Mouse (Mus musculus): Measurements from ENCODE around the gene Meis1. TPM values are rescaled to one million over a fixed set of nuclear protein-coding genes. Genes with fewer than 3 reads are reported as not detected.
A peak's percentile ranks its signal among the peaks of the same experiment; 100 is the strongest.

The Meis1 gene
- 10 to 100 TPM; 47.3 to 67.8 (median 55.1) TPM for total RNA-seq (2022)

DNA sequence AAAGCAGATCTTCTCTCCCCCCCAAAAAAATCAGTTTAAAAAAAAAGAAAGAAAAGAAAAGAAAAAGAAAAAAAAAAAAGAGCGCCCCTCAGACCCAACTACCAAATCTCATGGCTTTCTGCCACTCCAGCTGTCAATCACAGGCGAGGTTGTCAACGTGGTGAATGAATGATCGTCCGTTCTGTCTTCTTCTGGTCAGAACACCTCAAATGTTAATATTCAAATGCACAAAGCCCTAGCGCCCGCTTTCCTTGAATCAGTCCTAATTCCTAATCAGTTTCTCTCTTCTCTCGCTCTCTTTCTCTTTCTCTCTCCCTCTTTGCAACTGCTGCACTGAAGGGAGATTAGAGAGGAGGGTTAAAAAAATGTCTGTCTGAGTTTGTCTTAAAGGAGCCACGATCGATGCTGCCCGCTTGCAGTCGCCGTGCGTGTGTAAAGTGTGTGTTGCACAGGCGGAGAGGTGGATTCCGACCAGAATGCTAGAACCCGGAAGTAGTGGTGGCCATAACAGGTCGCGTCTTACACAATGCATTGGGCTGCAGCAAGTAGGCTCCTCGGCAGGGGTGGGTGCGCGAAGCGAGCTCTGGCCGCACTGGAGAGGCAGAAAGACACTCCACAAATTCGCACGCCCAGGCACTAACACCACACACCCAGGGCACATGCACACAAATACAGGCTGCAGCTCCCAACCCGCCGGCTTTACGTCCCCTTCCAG lies at the start of gene Meis1:
Gene Meis1, minus strand, starts transcription at position 497 of the 715 bp plus-strand sequence.
- DNase-seq = peak; percentile 95

DNA sequence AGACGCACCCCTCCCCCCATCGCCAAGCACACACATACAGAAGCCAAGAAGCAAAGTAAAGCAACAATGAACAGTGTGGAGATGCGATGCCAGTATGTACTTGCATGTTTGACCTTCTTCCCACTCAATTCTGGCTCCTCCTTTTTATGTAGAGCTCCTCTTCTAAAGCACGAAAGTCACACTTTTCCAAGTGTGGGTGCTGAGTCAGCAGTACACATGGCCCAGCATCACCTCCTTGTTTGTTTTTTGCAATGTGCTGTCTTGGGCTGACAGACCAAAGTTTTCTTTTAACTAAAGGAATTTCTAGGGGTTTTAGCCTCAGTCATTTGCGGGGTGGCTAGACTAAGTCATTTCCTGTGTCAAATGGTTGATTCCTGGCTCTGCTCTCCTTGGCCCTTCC lies 48.5 kb upstream of the Meis1 start:
- DNase-seq = no peak

DNA sequence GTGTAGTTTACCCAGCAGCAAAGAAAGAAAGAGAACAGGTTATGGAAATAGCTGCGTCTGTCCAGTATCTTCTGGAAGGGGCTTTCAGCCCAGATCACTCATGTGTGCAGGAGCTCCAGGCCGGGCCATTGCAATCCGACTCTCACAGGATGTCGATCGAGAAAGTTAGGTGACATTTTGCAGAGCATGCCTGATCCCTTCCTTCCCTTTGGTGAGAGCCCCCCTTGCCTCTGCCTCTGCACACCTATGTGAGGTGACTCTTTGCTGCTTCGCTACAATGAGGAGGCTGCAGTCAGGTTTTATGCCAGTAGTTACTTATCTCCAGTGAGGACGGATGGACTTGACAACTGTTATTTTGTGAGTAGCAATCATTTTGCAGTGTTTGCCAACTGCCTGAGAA lies 30.5 kb upstream of the Meis1 start:
- no peak for DNase-seq

DNA sequence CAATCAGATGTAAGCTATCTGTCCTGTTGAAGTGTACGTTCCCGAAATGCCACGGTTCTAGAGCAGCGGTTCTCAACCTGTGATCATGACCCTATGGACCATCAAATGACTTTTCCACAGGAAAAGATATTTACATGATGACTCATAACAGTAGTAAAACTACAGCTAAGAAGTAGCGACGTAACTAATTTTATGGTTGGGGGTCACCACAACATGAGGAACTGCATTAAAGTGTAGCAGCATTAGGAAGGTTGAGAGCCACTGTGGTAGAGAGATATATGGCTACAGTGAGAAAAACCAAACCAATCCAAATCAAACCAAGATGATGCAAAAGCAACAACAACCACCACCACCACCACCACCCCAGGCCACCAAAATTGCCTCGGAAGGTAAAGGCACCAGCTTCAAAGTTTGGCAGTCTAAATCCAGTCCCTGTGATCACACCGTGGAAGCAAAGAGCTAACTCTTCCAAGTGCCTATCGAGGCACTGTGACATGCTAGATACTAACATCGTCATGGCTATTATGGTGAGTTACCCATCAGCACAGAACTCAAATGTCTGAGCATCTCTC lies 17.9 kb upstream of the Meis1 start:
- no peak for DNase-seq

DNA sequence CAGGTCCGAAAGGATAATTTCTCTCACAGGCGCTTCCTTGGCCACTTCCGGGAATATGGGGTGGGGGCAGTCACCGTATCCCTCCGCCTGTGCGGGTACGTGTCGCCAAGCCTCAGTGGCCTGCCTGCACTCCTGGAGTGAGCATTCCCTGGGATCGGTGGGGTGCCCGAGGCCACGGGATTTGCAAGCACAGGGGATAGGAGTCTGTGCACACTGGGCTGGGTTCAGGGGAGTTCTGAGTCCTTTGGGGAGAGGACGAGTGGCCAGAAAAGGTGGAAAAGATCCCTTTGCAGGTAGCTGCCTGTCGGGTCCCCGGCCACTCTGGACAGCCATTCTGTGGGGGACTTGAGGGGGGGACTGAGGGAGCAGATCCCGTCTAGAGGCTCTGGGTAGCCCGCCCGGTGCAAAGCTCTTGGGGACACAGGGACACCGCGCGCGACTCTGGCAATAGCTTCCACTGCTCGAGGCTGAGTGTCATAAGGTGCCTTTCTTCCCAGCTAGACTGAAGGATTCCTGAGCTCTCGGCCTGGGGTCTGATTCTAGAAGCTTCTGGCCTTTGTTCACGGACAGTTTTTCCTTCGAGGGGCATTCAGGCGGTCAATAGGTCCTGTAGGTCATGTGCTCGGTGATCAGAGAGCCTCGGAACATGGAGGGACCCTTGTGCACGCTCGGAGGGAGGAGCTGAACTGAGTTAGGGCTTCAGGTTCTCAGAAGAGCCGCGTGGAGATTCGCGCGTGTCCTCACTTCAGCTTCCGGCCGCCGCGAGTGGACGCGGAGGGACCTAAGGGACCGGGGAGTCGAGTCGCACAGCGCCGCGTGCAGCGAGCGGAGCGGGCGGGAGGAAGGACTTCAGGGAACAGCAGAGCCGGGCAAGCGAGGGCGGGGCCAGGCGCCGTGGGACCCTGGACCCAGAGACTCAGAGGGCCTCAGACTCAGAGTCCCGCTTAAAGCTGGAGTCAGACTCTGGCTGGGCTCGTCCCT lies 8.1 kb upstream of the Meis1 start:
- DNase-seq = peak; percentile 72

DNA sequence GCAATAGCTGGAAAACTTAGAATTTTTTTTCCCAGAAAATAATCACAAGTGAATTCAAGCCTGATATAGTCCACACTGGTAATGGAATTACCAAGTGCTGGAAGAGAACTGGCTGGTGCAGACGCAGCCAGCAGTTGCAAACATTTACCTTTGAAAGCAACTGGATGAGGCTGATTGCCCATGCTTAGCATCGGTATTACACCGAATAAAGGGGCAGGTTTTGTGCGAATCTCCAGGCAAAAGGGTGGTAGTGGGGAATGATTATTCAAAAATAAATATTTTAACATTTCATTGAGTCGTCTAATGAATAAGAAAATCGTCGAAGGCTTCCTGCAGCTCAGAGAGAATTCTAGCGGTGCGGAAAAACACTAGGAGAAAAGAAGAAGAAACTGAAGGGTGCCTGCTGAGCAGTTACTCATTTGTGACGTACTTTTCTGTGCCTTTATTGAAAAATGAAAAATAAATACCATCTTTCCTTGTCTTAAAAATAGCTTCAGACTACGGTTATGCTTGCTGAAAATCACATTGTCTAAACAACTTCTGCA lies 7.3 kb upstream of the Meis1 start:
- DNase-seq = no peak

DNA sequence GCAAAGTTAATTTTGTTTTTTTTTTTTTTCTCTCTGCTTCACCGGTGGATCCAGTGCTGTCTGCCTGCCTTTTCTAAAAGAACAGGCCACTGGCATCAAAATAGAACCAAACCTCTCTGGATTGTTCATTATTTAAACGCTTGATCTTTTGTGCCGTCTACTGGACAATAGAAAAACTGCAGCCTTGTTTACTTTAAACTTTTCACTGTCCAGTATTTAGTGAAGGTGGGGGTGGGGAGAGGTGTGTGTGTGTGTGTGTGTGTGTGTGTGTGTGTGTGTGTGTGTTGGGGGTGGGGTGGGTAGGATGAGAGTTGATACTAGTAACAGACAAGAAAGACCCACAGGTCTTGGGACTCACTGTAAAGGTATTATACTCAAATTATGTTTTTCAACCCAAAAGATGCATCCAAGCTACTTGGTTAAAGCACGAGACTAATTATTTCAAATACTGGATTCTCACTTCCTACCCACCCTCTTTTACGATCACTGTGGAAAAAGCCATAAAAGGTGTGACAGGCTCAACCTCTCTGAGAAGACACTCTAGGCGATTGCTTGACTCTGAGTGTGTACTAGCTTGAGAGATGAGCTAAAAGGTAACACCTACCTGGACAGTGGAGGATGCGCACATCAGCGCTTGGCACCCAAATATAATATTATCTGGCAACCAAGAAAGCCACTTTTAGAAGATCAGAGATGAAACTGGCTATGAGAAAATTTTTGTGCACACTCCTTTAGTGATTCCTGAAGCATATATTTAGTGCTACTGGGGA lies 5.9 kb upstream of the Meis1 start:
- no peak for DNase-seq

DNA sequence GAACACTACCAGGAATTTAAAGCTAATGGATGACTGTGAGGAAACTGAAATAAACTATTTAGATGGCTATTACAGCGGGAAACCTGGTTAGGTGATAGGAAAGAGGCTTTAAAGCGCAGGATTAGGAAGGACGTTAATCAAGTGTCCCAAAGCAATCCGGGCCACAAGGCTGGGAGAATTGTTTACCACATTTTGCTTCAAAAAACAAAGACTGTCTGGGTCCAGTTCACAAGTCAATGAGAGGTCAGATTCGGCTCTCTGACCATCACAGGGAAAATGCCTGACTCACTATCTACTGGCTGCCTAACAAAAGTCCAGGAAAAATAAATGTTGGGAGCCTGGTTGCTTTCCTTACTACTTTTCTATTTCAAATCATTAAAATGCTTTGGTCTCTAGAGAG lies 4.6 kb upstream of the Meis1 start:
- DNase-seq = no peak

DNA sequence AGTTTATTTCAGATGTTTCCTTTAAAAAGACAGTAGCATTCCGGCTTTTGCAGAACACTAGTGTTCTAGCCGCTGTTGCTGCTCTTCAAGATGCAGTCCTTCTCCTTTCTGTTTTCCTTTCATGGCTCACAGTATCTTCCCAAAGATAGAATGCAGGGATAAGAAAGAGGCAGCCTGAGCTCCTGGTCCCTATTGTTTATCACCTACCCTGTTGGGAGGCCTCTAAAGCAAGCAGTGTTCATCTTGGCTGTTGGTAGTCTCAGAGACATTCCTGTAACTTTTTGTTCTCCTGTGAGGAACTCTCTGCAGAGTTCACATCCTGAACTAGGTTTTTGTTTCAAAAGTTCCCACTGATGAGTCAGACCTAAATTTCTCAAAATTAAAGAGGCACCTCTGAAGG lies 3.8 kb upstream of the Meis1 start:
- DNase-seq = no peak

DNA sequence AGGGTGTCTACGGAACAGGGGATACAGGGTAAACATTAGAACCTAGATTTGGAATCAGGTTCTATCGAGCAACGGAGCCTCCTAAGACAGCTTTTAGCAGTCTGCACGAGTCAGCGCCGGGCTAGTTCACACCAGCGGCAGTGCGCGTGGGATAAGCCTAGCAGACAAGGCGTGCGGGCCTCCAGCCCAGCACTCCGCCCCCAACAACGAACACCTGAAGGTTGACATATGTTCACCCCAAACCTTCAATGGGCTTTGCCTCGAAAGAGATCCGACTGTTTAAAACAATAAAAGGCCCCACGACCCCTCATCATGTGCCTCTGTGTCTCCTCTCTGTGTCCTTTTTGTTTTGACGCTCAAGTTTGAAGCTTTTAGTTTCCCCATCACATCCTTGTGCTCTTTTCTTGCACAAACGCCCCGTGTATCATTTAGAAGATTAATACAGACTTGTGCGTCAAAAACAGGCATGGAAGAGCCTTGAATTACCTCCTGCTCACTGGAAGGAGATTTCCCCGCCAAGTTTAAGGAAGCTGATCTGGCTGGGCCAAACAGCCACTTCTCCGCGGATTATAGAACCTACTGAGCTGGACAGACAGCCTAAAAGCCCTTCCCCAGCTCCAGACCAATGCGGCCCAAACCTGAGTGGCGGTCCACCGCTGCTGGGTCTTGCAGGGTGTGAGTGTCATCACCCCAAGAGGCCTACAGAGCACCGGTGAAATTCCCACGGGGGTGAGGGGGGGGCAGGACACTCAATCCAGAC lies 2.3 kb upstream of the Meis1 start:
- DNase-seq = no peak

DNA sequence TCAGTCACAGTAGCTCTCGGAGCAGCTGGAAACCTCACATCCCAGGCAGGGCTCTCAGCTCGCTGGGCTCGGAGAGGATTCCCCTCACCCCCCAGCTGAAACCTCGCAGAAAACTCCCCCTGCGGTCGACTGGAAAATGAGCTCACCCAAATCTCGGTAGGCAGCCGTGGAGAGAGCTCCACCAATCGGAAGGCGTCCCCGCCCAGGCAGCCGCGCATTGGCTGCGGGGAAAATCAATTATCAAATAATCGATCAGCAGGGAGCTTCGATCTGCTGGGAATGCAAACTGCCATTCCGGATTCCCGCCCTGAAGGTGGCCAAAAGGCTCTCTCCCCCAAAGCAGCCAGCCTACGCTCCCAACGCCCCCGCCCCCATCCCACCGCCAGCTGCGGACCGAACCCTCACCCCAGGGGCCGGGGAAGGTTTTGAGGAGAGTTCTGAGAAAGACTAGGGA lies 1.6 kb upstream of the Meis1 start:
- peak; percentile 96 for DNase-seq

DNA sequence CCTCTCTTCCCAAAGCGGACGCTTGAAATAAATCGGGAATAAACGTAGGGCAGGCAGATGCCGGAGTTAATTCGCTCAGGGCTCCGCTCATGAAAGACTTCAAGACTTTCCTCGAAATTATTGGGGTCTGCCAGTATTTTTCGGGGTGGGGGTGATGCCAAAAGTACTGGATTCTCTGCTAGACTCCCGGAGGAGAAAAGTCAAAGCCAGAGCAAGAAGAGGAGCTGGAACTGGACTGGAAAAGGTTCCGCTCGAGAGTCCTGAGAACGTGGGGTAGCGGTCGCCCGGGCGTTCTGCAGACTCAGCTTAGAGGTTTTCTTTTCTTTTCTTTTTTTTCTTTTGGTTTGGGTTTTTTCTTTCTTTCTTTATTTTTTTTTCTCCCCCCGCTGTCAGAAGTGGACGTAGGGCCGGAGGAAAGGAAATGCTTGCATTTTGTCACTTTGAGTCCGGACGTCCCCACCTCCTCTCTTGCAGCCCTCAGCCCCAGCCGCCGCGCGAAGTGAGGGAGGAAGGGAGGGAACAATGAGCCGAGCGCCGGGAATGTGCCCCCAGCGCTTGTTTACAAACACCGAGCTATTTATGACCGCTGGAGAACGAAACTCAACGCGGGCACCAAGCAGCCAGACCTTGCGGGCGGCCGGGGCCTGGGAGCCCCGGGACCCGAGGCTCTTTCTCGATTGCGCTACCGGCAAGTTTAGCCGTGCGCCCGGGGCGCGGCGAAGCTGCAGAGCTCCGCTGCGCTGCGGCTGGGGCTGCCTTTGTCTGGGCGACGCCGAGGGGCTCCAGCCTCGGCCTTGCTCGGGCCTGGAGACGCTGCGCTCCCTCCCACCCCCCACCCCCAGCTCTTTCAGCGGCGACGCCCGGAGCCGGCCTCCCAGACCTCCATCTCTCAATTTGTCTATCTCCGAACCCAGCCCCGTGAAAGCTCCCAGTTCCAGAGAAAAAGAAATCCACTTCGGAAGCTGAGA lies 703 bp upstream of the Meis1 start:
- no peak for DNase-seq

DNA sequence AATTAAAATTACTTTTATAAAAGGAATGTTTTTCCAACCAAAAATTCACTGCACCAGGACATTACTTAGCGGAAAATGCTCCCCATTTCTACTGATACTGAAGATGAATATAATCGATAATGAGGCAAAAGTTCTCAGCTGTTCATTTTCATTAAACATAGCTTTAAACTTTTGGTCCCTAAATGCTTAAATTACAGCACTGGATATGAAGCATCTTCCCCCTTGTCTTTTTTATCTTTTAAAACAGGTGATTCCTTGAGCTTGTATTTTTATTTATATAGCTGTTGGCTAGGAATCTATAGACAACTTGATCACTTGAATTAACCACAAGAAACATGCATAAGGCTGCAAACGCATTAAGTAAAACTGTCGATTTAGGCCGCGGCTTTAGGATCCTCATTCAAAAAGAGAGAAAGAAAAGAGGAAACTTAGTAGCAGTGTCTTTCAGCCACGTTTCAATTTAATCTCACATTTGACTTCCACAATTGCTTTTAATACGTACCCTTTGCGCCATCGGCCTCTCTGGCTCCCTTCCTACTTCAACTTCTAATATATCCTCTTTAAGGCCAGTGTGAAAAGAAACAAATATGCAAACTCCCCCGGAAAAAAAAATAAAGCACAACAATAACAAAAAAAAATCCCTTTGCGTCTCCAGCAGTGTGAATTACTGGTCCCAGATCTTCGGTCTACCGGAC lies 919 bp downstream of the Meis1 start:
- no peak for DNase-seq

DNA sequence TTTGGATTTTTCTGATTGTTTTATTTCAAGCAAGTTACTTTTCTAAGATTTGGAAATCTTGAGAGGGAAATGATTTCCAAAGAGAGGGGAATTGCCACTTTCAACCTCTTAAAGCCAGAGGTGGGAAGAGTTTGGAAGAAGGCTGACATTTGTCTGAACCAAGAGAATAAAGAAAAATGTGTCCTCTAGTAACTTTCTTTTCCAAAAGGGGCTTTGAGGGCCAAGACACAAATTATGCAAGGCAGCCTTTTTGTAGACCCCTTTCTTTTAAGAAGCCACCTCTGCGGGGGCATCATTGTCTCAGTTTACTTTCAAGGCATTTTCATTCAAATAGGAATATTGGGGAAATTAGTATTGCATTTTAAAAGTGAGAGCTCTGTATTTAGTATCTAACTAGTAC lies 1.5 kb downstream of the Meis1 start:
- DNase-seq = no peak

DNA sequence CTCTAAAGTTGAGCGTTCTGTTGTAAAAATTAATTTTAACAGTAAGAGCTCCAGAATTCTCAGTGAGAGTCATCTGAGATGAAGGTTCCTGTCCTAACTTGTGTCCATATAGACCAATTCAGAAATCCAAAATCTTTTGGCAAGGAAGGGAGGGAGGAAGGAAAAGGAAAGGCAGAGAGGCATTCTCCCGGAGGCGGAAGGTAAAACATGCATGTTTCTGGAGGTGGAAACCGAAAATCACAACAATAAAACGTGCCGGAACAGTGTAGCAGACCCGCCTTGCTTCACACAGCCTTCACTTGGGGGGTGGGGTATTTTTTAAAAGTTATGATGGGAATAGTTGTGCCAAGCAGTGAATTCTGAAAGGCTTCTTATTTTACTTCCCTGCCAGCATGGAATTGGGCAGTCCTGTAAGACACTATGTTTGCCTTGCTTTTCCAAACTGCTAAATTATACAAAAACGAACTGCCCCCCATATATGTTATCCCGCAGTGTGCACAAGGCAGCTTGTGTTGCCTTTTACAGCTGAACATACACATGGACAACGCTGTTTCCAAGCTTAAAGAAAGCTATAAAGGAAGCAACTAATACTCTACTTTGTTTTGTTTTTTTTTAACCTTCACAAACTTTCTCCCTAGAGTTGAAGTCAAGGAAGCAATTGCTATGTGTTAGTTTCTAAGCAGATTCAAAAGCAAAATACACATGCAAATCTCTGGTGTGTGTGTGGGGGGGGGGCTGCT lies 2.1 kb downstream of the Meis1 start:
- no peak for DNase-seq

DNA sequence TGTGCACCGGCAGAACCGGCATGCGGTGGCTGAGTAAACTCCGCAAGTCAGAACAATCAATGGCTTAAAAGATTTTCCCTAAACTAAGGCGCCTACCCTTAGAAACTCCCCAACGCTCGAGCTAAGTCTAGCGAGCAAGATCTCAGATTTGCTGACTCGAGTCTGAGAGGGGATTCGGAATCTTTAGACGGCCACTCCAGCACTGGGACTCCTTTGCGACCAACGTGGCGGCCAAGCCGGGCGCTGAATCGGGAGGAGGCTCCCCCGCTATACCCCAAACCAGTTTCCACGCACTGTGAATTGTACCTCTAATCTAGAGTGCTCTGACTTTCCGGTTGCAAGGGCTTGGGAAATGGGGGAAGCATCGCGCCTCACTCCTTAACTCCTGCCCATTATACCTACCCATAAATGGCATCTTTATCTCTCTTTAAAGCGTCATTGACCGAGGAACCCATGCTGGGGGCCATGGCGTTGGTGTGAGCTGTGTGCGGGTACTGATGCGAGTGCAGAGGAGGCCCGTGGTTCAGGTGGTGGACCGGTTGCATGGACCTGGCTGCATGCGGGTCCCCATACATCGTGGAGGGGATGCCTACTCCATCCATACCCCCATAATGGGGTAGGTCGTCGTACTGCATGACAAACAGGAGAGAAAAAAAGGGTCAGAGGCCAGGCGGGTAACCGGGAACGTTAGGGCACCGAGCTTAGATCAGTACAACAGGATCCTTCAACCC lies 2.9 kb downstream of the Meis1 start:
- no peak for DNase-seq

DNA sequence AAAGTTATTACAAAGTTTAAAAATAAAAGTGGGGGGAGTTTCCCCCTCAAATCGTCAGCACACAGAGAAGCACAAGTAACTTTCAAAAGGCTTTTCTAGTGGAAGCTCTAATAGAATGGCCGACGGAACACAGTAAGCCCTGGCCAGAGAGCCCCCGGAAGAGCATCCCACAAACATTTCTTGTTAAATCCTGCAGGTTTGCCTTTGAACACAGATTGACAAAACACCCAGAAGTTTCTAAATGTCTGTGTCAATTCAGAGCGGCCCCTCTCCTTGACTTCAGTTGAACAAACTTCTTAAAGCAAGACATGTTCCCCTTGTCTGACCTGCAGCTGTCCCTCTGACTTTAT lies 3.4 kb downstream of the Meis1 start:
- no peak for DNase-seq

Data from adrenal gland, adult 8-10 months (tissue).